Mouse (Mus musculus) urinary bladder, postnatal 10 days (tissue): ENCODE measurements at regions not wholly inside any gene's neighbourhood (a gene's known extent, or its start where the extent isn't known, plus 50 kb on each side); places are given as distances from the start of the nearest gene placed in this dataset.
"Not testable (repeated sequence)": the region's sequence is repeated elsewhere in the genome, so short reads cannot be mapped to it uniquely, and the experiment has no call there.

Experiments used
- DNase-seq: peaks from one replicate; pipeline ENCODE4 v3.0.0; 2022; ENCODE audit warnings: low spot score

DNA sequence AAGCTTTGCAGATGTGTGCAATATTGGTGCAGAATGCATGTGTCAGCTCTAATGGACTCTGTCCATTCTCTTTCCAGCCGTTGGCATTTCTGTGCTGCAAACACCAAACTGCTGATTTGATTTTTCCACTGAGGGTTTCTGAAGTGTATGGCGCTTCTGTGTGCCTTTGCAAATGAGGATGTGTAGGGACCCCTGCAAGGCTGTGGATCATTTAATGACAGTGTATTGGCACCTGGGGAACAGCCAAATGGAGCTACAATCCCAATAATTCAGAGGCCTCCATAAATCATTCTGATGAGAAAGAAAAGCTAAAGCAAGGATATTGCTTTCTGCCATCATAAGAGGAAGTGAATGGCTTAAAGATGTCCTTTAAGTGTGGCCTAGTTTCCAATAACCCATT is 305.9 kb upstream of the Pkdcc start:
- DNase-seq, result no peak

DNA sequence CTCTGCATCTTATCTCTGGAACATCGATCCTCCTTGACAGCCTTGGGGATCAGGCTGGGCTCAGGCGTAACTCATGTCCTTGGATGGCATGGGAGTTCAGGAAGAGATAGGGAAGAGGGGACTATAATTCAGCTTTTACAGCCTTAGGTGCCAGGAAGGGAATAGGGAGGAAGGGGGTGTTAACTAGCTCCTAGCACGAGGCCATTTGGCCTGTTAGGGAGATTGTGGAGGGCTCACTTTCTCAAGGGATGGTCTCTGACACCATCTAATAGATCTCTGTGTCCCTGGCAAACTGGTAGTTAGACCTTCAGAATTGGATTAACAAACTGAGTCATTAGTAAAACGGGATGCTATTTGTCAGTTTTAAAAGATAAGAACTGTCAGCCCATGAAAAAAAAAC is 292.1 kb upstream of the Pkdcc start:
- not testable (repeated sequence) for DNase-seq

DNA sequence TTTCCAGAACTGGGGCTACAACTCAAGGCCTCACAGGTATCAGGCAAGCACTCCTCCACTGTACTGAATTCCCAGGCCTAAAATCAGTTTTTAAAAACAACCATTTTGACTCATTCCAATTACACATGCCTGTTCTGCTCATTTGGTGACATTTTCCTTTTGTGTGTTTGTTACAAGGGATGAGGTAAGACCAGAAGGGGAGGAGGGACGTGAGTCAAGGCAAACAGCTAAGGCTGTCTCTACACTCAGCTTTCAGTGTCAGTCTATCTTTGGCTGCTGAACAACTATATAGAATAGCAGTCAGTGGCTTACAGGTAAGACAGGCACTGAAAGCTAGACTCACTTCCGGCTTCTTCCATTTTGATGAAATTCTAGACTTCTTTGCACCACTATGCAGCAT is 289.3 kb upstream of the Pkdcc start:
- no peak for DNase-seq

DNA sequence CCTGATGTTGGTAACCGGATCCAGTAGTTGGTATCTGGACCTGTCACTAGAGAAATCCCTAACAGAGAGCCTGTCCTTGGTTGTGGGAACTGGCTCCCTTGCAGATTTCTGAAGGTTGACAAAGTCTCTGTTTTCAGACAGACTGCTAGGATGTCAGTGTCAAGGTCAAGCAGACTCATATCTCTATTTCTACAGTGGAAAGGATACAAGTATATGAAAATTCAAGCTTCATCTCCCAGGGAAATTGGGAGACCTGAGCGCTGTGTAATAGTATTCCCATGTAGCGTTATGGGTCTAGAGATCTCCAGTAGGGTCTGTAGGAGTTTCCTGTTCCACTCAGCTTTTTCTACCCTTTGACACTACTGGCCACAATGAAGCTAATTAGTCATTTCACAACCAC is 287.4 kb upstream of the Pkdcc start:
- DNase-seq, result no peak

DNA sequence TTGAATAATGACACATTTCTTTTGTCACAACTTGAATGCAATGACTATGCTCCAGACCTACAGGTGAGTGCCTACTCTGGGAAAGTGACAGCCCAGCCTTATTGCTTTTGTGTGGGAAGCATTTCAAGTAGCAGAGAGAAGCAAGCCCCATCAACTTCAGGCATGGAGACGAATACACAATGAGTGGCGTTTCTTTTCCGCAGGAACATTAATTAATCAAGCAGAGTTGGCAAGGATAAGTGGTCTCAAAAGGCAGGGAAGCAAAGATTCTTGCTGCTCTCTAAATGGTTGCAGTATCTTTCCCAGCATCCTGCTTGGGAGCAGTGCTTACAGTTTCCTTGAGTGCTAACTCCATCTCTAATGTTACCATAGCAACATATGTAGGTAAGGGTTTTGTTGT is 285.6 kb upstream of the Pkdcc start:
- DNase-seq, result no peak

DNA sequence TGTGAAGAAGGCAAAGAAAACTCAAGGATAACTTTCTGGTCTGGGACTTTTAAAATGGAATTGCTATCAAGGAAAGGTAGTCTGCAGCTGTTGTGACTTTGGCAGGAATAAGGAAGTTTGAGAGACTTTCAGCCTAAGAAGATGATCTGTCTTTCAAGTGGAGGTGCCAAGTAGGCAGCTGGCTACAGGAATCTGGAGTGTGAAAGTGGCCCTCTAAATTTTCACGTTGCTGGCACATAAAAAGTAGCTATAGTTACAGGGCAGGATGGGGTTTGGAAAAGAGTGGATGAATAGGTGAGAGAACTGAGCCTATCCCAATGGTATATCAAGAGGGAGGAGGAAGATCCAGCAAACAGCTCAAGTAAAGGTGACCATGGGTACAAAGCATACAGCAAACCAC is 284.4 kb upstream of the Pkdcc start:
- DNase-seq, result no peak

DNA sequence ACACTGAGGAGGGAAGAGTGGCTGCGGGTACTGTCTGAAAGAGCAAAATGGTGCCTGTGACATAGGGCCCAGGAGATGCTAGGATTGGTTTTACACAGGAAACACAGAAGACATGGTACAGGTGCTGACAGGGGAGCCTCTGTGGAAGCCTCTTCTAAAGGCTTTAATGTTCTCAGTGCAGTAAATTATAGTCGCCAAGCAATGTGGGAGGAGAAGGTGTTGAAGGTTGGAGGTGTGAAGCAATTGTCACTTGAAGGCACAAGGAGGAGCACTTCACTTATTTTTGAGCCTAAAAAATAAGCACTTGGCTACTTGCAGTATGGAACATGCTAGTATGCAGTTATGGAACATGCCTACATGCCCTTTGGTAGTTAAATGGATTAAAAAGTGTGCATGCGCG is 283.6 kb upstream of the Pkdcc start:
- no peak for DNase-seq

DNA sequence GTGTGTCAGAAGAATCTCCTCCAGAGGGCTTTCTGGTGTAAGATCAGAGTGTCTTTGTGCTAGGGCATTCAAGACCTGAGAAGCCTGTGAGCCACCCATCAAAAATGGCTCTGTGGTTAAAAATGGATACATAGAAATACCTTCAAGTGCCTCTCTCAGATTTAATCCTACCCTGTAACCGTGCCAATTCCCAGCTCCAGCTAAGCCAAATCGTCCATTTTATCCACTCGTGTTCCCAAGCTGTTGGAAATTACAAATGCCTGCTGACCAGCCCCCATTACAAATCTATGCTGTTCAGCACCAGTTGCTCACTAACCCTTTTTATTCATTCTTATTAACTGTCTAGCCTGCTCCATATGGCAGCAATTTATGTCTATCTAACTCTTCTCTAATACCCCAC is 278.3 kb upstream of the Pkdcc start:
- no peak for DNase-seq

DNA sequence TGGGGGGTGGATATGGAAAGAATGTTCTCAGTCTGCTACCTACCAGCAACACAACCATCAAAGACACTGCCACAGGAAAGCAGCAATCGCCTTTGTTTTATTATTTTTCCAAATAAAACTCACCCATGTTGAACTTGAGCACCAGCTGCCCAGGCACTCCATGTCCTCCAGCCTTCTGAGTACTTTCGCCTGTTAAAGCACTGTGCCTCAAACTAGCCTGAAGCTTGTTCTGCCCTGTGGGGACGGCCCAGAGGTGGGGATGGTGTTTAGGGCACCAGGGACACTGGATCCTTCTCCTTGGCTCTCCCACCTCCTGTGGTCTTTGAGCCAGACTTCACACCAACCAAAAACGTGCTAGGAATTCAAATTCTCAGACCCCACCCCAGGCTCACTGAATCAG is 269.0 kb upstream of the Pkdcc start:
- no peak for DNase-seq

DNA sequence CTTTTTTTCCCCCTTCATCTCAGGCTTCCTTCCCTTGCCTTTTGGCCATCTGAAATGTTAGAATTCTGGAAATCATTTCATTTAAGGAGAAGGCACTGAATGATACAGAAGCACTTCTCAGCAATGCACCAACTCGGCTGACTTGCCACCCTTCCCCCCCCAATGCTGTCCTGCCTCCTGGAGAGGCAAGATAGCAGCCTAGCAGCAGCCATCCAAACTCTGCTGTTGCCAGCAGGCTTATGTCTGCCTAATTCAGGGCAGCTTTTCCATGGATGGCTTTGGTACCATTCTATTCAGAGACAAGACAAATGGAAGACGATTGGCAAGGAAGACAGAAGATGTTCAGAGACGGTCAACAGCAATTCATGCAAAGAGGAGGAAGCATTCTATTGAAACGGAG is 265.3 kb upstream of the Pkdcc start:
- no peak for DNase-seq

DNA sequence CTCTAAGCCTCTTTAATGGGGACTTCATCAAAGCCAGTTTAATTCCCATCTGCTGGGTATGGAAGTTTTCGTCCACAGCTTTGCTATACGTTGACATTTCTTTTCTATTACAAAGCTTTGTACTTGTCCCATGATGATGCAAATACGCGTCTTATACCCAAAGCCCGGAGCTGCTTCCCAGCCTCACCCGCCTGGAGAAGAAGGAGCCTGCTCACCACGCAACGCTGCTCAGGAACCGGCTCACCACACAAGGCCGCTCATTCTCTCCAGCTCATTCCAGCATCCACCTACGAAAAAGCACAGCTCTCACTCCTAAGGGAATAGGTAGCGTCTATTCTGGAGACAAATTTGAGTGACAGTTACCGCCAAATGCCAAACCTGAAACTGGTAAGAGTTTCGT is 264.8 kb upstream of the Pkdcc start:
- DNase-seq, result no peak

DNA sequence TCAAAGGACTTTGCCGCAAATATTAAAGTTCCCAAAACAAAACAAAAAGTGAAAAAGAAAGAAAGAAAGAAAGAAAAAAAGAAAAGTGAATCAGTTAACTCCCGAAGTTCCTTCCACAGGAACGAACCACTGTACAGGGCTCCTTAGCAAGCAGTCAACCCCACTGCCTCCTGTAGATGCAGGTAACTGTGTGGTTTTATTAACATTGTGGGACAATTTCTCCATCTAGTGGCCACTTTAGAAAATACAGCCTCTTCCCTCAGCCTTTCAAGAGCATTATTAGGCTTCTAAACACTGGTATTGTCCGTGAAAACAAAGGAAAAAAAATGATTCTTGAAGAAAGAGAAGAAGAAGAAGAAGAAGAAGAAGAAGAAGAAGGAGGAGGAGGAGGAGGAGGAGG is 257.7 kb upstream of the Pkdcc start:
- DNase-seq, result no peak

DNA sequence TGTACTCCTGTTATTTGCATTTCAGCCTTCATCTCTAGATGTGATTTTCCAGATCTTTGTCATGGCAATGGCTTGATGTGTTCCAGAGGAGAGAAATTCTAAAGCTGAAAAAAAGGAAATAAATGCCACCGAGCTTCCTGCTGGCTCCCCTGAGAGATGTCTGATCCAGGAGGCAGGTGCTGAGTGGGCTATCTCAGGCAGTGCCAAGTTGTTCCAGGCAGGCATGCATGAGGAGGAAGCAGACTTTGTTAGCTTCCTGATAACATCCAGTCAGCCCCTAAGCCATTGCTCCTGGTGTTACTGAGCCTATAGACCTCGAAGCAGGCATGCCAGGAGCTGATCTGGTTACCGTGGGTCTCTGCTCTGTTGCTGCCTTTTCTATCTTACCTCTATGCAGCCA is 251.7 kb upstream of the Pkdcc start:
- DNase-seq, result no peak

DNA sequence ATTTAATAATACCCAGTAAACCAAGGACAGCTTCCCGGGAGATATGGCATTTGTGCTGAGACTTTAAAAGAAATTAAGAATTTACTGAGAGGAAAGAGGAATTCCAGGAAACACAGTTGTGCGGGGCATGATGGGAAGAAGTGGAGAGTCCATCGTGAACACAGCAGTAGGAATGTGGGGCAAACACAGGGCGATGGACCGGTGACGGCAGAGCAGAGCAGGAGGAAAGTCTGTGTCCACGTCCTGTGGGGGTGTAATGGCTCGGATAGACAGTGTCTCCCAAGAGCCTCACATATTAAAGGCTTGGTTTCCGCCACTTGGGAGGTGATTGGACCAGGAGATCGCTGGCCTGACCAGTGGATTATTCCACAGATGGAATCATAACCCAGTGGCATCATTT is 215.4 kb upstream of the Pkdcc start:
- no peak for DNase-seq

DNA sequence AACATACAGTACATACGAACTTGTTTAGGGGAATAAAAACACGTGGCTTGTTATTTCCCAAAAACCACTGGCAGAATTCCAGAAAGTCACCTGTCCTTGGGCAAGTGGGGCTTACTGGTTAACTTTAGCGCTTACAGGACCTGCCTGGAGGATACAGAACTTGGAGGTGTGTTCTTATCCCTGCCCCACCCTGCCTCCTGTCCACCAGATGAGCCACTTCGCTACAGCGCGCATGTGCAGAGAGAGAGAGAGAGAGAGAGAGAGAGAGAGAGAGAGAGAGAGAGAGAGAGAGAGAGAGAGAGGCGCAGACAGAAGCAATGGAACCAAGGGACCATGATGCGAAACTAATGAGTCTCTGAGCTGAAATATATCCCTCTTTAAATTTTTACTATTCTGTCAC is 214.7 kb upstream of the Pkdcc start:
- no peak for DNase-seq

DNA sequence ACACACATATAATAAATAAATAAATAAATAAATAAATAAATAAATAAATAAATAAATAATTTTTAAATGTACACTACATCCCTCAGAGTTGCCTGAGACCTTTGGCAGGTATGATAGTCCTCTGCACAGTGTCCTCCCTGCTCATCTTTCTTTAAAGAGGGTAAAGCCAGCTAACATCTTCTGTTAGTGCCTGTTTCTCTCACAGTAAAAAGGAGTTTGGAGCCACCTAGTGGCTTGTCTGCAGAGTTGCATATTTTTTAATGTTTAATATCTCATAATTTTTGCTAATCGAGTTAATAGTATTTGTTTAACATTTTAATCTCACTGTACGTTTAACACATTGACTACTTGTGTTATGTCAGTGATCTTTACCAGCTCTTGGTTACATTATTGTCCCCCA is 213.5 kb upstream of the Pkdcc start:
- DNase-seq, result no peak

DNA sequence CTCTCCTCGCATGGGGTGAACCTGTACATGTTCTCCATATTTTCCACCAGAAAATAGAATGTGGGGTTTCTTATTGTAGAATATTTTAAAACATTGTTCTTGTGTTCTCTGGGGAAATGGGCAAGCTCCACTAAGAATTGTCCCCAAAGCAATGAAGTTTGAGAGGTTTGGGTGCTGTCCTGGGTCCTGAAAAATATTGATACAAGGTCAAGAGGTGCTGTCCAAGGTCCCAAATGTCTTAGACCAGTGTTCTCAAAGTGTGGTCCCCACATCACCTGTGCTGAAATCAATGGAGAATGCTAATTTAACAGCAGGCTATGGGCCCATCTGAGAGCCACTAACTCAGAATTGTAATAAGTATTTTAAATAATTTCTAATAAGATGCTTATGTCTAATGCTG is 204.2 kb upstream of the Pkdcc start:
- DNase-seq, result no peak

DNA sequence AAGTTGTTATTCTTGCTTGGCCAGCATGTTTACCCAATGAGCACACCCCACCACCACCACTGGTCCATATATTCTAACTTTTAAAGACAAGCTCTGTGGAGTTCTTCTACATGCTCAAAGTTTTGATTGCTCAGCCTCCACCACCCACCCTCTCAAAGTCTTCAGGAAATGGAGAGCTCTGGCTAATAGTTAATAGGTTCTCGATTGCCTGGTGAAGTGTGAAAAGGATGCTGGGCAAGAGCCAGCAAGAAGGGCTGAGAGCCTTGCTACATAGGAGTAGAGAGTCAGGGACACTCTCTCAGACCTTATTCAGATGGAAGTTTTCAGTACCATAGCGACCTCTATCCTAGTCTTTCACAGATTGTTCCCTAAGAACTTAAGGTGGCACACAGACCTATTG is 199.4 kb upstream of the Pkdcc start:
- DNase-seq, result no peak

DNA sequence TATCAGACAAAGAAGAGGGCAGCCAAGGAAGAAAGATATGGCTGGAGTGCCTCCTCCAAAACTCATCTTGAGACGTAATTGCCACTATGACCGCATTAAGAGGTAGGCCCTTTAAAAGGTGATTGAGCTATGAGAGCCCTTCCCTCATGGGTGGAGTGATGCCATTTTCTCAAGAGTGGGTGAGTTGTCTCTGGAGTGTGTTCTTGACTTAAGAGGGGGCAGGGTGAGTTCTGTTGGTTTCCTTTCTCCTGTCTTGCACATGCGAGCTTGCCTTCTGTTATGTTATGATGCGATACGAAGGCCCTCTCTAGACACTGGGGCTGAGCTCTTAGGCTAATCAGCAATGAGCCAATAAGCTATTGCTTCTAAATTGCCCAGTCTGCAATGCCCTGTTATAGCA is 198.2 kb upstream of the Pkdcc start:
- DNase-seq, result no peak

DNA sequence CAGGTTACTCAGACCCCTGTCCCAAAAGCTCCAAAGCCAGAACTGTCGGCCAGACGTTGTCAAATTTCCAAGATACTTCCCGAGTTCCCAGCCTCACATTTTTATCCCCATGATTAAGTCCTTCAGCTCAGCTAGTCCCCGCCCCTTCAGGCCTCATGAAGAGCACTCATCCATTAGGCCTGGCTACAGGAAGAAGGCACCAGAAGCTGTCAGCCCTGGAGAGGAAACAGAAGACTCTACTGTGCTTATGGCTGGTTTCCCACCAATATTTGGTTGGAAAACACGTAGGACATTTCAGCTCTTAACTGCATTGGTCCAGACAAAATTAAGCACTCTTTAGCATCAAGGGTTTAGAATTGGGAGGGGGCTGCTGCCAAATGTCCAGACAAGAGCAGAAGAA is 195.8 kb upstream of the Pkdcc start:
- no peak for DNase-seq

DNA sequence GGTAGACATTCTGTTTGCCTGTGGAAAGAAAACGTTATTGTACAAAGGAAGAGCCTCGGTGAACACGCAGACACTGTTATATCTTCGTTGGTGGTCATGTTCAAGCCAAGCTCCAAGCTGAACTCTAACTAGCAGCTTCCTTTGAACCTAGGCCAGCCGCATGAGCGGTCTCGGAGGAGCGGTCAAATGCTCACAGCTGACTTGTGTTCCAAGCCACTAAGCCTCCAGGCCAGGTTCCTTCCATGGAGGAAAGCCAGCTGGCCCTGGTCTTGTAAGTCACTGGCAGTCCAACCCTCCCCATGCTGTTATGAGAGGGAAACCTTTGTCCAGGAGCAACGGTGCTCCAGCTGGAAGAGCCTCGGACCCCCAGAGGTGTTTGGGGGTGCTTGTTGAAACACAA is 194.5 kb upstream of the Pkdcc start:
- DNase-seq, result no peak

DNA sequence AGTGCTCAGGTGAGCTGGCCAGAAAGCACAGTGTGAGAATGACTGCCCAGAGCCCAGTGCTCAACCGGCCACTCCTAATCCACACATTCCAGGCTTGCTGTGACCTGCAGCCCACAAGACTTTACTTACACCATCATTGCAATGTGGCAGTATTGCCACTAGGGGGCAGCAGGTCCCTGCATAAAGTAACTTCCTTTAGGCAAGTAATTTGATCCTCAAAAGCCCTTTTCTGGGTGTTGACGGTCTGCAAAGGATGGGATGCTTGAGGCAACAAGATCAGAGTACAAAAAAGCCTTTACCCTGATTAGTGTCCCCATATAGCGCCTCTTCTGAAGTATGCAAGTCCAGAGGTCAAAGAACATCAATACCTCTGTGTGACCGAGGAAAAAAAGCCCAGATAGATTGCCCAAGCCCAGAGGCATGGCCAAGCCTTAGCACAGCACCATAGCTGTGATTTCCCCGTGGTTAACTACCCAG is 189.7 kb upstream of the Pkdcc start:
- peak; percentile 46 for DNase-seq

DNA sequence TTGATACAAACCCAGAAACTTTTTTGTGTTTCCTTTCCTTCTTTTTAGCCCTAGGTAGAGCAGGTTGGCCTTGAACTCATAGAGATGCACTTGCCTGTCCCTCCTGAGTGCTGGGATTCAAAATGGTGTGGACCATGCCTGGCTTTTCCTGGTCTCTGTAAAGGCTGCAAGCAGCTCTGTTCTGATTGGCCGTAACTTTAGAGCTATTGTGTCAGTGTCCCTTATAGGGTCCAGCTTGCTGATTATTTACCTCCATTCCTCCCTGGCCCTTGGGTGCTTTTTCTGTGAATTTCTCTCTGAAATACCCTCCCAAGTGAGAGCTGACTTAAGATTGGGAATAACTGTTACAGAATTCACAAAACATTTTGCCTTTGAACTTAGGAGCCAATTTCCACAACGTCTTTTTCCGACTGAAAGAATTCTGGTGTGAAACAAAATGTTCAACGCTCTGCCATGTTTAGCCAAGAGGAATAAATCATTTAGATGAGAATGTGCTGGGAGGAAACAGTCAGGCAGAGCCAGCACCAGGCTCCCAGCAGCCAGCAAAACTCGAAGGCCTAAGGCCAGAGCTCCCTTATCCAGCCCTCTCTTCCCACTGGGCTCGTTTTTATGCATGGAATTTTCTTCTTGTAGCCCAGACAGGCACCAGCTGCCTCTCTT is 180.0 kb upstream of the Pkdcc start:
- DNase-seq, result no peak

DNA sequence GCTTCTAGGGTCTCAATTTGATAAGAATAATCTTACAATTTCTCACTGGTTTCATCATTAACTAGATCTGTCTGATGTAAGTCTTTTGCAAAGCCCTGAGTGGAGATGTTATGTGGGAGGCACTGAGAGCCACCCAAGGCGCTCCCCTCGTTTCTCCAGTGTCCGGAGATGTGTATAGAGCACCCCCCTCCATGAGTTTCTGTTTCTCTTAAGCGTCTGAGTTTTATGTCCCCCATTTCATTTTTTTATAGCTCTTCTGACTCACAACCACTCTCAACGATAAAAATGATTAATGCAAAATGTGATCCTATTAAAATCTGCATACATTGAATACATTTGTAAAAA is 179.5 kb upstream of the Pkdcc start:
- no peak for DNase-seq

DNA sequence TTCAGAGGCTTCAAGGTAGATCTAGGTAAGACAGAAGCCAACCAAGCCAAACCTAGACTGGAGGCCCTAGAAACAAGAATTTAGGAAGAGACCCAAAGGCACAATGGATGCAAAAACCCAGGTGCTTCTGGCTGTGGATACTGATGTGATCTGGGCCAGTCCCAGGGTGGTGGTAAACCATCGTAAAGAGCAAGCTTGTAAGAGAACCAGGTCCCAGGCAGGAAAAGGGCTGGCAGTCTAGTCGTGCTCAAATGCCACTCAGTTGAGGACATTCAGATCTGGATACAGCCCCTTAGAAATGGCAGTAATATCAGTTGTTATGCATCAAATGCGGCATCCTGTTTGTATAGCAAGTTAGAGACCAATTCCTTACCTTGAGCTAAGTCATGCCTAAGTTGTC is 175.5 kb upstream of the Pkdcc start:
- DNase-seq, result no peak
